Mouse (Mus musculus): ENCODE results near the gene Mast4. TPM values are rescaled to one million over a fixed set of nuclear protein-coding genes. Genes with fewer than 3 reads are reported as not detected.

Gene Mast4
- 10.5 and 24.4 TPM in 2 replicates for polyA plus RNA-seq (2015; fragmentation: Nextera tagmentation; extraction: Ambion mirVana)

GRCm38 (mm10) chr13:103334392-103334686 lies at the start of gene Mast4:
Gene Mast4 (minus strand): TSS chr13:103334497.

GRCm38 (mm10) chr13:102693341-102693801 lies 640.9 kb downstream of the Mast4 start, which contains the start of gene Cd180:
Gene Cd180 (plus strand): TSS chr13:102693558.

